Mouse (Mus musculus) liver, embryonic 14.5 days (tissue): Measurements from ENCODE around the gene Lyg1.

ENCODE experiments used
- CTCF ChIP-seq: IDR thresholded peaks from 2 replicates; pipeline ENCODE4 v1.5.1; 2016; ENCODE audit warnings: antibody characterized with exemption, low read depth, control low read depth
- EP300 ChIP-seq: IDR thresholded peaks from 2 replicates; pipeline ENCODE4 v1.6.1; 2016; ENCODE audit warnings: antibody characterized with exemption, low read depth

DNA sequence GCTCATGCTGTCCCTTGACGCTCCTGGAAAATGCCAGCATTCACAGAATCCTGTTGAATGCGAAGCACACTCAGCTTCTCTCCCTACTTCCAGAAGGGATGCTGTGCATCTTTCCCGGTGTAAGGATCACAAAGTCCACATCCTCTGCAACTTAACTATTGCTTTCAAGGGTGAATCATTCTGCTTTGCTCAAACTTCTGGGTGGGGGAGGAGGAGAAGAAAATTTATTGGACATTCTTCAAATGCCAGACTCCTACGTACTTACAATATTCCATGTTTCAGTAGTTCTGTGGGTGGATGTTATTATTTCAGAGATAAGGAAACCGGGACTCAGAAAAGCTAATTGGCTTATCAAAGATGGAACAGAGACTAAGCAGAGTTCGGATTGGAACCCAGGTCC, 39.5 kb downstream of the Lyg1 start:
- TF ChIP-seq CTCF = no peak
- TF ChIP-seq EP300 = no peak
